Mouse (Mus musculus) ovary, postnatal 10 days (tissue): ENCODE measurements around the gene Cxxc4.
A peak's percentile ranks its signal among the peaks of the same experiment; 100 is the strongest.
"Not testable (repeated sequence)": the region's sequence is repeated elsewhere in the genome, so short reads cannot be mapped to it uniquely, and the experiment has no call there.

Experiments used
- DNase-seq: peaks from one replicate; pipeline ENCODE4 v3.0.0; 2022; ENCODE audit warnings: low spot score

The Cxxc4 gene

DNA sequence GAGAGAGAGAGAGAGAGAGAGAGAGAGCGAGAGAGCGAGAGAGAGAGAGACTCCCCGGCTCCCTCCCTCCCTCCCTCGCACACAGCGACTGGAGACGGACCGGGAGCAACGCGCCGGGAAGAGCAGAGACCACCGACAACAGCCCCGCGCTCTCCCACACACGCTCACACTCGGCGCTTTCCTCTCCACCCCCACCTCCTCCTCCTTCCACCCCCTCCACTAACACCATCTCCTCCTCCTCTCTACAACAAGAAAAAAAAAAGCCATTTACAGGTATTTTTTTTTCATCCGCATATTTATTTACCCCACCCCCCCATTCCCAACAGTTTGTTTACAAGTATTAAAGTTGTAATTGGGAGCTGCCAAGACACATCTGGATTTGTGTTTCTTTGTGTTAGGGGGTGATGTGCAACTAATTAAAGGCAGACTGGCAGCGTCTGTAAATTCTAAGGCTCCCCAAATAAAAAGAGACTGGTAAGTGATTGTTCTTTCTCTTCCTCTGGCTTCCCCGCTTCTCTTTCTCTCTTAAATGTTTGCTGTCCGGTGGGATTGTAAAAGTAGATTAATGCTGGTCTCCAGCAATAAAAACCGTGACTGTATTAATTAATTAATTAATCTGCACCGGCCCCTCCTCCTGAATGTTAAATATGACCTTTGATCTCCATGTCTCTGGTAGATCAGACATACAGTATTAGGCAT is at the start of gene Cxxc4:
Gene Cxxc4, plus strand, starts transcription at position 71 of the 699 bp plus-strand sequence.
- no peak for DNase-seq

DNA sequence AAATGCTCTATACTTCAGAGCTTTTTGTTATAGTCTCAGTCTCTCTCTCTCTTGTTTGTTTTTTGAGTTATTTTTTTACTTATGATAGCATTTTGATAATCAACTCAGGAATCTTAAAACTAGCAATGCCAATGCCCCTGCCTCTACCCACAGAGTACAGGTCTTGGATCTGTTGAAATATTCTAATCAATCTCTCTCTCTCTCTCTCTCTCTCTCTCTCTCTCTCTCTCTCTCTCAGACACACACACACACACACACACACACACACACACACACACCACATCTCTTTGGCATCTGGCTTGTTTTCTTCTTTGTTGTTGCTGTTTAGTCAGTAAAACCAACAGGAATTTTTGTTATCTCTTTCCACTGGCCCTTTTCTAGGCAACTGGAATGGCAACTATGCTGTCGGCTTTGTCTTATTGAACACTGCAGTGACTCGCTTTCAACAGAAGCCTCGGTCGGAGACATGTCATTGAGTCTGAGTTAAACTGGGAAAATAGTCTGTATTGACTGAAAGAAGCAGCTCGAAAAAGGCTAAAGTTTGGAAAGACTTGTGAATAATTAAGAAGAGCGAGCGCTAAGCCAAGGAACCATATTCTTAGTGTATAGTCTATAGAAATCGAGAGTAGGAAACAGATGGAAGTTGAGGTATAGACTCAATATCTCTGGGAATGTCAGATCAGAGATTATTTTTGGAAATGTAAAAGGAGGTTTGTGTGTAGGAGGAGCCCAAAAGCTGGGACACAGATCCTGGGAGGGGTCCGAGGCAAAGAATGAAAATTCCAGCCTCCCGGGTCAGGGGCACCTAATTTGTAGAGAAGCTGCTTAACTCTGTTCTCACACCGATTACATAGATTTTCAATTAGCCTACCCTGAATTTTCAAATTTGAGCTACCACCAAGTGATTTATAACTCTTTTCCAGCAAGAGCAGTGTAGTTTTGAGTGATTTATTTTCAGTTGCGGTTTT is 47.0 kb upstream of the Cxxc4 start:
- no peak for DNase-seq

DNA sequence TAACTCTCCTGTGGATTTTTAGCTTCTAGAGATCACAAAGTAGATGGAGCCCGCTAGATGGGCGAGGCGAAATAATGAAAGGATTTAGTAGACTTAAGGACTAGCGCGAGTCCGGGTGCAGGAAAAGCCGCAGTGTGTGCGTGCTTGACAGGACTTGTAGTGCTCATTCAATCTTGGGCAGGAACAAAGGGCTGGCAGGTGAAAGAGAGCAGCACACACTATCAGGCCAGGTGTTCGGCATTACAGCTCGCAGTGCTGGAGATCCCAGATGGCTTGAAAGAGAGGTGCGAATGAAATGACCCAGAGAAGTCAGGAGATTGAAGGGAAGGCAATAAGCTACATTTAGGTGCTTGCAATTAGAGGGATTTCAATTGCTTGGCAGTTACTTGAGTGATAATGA is 46.2 kb upstream of the Cxxc4 start:
- no peak for DNase-seq

DNA sequence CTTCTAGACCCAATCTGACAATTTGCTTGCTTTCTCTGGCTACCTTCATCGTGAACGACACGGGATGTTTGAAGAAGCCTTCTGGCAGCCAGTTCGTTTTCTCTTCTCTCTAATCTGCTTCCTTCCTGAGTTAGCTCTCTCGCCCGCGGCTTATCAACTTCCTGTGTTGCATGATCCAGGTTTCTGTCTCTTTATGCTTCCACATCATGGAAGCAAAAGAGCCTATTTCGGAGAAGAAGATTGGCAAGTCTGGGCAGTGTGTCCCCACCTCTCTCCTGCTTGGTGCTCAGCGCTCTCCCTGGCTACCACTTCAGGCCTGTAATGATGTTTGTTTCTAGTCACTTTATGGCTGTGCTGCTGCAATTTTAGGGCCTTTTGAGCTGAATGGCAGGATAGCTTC is 36.4 kb upstream of the Cxxc4 start:
- DNase-seq, result no peak

DNA sequence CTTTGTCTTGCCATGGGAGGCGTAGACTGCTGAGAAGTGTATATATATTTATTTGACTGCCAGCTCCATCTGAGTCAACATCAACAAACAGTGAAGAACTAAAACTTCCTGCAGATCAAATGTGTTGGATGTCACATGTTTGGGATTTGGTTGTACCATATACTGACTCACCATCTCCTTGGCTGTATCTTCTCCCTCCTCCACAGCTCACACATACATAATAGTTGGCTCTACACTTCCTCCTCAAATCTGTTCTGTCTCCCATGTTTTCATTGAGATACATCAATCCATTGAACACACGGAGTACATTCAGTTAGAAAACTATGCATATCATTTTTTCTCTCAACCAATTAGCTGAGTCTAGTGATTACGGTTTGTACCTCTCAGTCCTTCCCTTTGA is 29.7 kb upstream of the Cxxc4 start:
- no peak for DNase-seq

DNA sequence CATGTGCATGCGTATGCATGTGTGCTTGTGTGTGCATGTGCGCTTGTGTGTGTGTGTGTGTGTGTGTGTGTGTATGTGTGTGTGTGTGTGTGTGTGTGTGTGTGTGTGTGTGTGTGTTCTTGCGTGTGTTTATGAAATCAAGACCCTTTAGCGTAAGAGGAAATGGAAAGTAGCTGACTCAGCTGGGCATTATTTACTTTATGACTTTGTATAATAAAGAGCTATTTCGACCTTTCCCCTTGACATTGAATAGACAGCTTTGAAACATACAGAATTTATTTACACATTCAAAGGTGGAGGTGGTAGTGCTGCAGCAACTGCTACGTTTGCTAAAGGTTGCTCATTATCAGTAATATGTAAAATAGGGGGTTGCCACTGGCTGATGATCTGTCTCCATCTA is 25.3 kb upstream of the Cxxc4 start:
- no peak for DNase-seq

DNA sequence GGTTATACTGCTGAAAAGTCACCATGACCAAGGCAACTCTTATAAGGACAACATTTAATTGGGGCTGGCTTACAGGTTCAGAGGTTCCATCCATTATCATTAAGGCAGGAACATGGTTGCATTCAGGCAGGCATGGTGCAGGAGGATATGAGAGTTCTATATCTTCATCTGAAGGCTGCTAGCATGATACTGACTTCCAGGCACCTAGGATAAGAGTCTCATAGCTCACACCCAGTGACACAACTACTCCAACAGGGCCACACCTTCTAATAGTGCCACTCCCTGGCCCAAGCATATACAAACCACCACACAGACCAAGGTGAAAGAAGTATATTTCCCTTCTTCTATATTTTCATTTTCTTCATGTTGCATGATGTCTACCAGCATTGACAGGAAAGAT is 16.4 kb upstream of the Cxxc4 start:
- DNase-seq, result not testable (repeated sequence)

DNA sequence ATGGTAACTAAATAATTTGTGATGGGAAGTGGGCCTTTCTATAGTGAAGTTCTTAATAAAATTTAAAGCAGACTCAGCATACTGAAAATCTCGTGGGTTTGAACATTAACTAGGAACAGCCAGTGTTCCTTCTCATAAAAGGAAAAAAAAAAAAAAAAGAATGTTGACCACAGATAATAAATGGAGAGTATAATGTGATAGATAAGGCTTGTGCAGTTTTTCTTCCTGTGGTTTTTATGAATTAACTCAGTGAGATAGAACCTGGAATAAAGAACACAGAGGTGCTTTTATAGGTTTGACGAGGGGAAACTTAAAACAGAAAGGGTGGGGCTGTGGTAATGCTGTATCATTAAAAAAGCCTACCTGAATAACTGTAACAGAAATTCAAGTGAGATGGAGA is 15.3 kb upstream of the Cxxc4 start:
- DNase-seq, result no peak

DNA sequence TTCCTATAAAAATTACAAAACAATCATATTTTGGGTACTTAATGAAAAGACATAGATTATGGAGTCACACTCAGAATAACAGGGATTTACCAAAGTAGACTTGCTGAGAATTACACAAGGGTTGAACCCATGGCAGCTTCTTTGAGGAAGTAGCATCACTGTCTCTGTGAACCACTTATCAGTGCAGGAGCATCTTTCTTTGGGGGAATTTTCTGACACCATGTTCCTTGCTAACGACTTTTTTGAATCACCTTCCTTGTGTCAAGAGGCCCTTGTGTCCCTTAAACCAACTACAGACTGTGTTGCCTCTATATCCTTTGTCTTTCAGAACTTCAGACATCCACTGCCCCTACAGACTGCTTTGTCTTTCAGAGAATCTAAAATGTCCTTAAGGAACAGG is 13.7 kb upstream of the Cxxc4 start:
- no peak for DNase-seq

DNA sequence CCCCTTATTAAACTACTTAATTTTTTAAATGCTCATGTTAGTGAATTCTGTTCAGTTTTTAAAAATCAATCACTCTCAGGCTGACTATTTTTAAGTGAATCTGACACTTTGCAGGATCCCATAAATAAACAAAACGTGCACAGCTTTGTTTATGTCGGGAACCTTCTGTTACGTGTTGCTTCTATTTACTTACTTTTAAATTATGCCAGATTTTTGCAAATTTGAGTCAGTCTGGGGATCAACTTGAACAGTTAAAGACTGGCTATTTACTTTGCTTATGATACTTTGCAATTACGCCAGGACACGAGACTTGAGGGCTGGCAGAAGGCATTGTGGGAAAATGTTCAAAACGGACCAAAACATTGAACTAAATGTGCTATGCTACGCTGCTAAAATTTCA is 12.3 kb upstream of the Cxxc4 start:
- DNase-seq, result no peak

DNA sequence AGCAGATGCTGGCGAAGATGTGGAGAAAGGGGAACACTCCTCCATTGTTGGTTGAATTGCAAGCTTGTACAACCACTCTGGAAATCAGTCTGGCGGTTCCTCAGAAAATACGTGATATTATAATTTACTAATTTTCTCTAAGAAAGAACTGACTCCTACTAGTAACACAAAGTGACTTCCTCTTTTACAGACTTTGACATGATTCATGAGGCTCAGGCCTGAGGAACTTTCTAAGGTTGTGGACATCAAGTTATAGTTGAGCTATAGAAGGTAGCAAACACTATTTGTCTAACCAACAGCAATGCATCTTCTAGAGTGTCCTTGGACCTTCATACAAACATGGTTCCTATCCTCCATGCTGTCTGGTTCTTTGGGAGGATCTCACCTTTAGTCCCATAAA is 10.4 kb upstream of the Cxxc4 start:
- no peak for DNase-seq

DNA sequence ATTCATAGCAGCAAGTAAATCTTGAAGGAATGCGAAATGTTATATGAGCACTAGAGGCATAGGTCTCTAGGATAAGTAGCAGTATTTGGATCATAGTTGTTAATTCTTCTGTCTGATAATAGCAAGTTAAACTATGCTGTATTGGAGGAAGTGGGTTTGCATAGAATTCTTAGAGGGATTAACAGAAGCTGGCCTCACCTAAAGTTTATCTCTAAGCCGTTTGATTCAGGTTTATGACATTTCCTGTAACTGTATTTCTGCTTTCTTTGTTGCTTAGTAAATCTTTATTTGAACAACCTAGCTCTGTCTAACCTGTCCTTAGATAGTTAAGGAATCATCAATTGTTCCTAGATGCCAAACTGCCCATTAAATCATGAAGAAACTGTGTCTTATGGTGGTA is 3.5 kb upstream of the Cxxc4 start:
- DNase-seq, result no peak

DNA sequence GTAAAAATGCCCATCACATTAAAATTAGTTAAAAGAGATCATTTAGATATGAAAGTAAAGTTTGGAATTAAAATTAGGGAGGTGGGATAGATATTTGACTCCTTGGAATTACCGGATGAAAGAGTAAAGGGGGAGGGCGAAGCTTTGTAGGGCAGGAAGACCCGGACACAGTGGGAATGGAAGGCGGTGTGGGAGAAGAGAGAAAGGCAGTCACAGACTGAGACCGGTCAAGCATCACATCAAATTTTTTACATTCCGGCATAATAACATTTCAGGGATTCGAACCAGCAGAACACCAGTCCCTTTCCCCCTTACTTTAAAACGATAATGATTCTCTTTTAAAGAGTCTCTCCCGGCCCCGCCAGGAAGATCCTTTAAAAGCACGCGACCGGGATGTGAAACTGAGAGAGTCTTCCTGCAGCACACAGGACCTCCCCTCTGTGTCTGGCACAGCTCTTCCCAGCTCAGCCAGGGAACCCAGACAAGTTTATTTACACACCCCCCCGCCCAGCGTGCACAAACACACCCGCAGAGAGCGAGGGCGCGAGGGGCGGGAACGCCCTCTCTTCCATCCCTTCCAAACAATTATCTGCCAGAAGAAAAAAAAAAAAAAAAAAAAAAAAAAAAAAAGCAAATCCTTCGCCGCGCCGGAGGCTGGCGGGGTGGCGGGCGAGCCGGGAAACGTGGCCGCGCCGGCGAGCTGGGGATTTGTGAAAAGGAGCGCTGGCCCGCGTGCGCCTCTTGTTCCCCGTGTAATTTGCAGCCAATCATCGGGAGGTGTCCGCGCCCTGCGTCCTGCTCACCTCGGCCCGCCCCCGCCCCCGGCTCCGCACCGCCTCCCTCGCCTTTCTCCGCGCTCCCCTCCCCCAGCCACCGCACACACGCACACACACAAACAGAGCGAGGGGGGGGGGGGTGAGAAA is 532 bp upstream of the Cxxc4 start:
- peak; percentile 24 for DNase-seq

DNA sequence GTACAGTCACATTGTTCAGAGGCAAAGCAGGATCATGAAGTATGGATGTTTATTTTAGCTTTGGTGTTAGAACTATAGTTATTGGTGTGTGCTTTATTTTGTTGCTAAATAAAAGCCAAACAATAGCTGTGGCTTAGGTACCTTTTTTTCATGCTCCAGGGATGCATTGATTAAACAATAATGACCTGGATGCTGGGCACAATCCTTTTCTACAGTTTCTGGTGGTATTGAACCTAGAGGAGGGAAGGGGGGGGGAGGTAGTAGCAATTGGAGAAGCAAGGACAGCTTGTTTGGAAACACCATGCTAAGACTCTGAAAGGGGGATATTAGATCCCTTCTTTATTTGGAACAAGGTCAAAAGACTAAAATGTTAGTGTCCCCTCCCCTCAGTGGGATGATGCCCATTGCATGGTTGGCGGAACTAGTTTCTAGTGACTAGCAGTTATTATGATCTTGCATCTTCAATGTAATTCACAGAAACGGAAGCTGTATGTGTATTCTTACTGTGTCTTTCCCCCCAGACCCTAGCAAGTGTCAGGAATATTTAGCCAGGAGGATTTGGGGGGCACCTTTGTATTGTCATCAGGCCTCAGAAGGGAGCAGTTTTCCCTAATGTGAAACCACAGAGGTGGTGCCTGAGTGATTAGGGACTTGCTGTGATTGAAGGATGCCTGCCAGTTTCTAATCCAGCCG is 975 bp downstream of the Cxxc4 start:
- DNase-seq, result no peak

DNA sequence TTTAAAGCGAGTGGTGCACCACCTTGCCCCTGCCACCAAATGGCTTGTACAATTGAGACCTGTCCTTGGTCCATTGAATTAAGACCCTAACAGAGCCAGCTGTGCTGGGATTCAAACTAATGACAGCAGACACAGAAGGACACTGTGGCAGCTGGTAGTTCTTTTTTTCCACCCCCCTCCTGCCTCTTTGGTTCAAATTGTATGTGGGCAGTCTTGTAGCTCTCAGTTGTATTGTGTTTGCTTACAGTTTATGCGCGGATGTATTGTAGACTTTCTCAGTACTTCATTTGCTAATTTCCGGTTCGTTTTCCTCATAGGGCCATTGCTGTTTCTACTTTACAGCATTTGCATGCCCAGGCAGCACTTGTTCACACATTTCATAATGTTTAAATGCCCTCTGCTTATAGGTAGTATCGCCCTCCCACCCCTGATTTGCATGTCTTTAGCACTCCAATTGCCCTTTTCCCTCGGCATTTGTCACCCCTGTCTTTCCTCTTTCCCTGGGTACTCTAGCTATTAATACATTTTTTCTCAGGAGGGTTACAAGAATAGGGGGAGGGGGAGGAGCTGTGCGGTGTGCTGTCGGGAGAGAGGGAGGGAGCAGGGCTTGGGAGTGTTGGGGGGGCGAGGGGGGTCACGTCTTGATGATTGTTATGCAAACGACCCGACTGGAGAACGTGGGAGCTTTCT is 2.5 kb downstream of the Cxxc4 start:
- DNase-seq, result no peak

DNA sequence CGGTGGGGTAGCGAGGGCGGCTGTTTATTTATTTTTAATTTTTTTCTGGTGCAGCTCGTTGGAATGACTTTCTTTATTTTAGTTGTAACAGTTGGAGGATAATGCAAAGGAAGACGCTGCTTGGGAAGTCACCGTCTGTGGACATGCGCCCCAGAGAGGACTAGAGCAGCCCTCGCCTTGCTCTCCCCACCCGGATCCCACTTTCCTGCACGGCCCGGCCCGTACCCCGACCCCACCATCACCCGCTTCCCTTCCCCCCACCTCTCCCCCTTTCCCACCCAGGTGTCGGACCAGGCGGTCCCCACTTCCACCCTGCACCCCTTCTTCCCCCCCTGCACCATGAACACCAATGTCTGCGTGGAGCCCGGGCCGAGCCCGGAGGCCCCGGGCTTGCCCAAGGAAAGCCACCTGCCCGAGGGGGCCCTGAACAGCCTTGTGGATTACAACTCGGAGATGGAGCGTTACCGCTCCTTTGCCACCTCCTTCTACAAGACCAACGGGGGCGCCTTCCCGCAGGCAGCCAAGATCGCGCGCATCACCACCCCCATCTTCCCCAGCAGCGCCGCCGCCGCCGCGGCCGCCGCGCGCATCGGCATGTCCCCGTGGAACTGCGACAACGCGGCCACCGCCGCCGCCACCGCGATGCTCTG is 3.2 kb downstream of the Cxxc4 start:
- DNase-seq, result peak; percentile 19

DNA sequence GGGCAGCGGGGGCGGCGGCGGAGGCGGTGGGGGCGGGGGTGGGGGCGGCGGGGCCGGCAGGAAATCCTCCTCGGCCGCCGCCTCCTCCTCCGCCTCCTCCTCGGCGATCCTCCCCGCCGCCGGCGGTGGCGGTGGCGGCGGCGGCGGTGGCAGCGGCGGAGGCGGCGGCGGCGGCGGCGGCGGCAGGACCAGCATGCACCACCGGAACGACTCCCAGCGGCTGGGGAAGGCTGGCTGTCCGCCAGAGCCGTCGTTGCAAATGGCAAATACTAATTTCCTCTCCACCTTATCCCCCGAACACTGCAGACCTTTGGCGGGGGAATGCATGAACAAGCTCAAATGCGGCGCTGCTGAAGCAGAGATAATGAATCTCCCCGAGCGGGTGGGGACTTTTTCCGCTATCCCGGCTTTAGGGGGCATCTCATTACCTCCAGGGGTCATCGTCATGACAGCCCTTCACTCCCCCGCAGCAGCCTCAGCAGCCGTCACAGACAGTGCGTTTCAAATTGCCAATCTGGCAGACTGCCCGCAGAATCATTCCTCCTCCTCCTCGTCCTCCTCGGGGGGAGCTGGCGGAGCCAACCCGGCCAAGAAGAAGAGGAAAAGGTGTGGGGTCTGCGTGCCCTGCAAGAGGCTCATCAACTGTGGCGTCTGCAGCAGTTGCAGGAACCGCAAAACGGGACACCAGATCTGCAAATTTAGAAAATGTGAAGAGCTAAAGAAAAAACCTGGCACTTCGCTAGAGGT is 3.9 kb downstream of the Cxxc4 start:
- peak; percentile 46 for DNase-seq

DNA sequence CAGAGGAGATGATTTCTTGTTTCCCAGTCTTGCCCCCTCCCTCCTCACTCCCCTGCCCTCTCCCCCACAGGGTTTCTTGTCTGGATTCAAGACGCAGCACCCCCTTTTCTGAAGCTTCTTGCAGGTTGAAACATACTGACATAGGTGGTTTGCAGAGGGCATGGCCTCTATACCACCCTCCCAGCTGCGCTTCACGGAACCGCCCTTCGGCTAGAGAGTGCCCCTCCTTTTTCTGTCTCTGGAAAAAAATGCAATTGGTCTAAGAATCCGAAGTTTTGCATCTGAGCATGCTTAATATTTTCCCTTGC is 4.4 kb downstream of the Cxxc4 start:
- DNase-seq, result no peak

DNA sequence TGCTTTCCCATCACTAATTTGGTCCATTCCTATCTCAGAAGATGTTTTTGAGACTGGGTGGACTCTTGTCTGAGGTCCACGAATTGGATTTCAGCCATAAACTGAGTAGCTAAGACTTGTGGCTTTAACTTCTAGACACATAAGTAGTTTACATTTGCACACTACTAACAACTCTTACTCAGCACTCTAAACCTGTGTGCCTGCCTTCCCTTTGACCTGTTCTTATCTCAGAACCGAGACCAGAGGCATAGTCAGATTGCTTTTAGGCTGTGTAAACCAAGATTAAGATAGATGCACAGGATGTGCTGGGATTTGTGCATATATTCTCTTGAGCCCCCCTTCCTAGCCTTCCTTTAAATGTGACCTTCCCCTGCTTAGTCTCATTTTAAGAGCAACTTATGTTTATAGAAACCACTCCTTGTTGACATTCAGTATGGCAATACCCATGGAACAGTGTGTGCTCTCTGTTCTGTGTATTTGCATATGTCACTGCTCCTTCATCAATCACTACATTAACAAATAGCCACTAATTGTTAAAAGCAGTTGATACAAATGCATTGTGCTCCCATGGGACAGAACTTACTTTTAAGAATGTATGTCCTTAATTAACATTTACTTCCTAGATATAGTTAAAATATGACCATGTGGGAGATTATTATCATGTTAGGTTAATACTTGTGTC is 7.0 kb downstream of the Cxxc4 start:
- no peak for DNase-seq
